Mouse (Mus musculus): ENCODE results near the gene Msrb3. TPM values are rescaled to one million over a fixed set of nuclear protein-coding genes. Genes with fewer than 3 reads are reported as not detected.

Gene Msrb3
- polyA plus RNA-seq, 1 experiment from 2014 or later = 13.6 TPM

- H3K4me2 ChIP-seq (ENCODE audit: low read depth, low read length) = no peak overlapping the region
- WGBS = 89% methylated on average over 11 of the region's 11 CpGs
- H3K27ac ChIP-seq (replicated peaks; ENCODE audit: low read depth, low read length) = no peak overlapping the region
- ATAC-seq (ENCODE audit: low read depth) = no peak
- H3K27me3 ChIP-seq (replicated peaks; ENCODE audit: control insufficient read depth, insufficient read depth, low read length) = no peaks in the 10 kb centered on the region
- no peak overlapping the region for H3K4me3 ChIP-seq (ENCODE audit: low read depth, low read length)
- no peaks in the 10 kb centered on the region for H3K36me3 ChIP-seq (ENCODE audit: control insufficient read depth, insufficient read depth, low read length)
- no peaks in the 10 kb centered on the region; the same call in 1 of the 2 replicates for H3K9me3 ChIP-seq (ENCODE audit: control insufficient read depth, low read length)
- no peaks in the 10 kb centered on the region for H3K4me1 ChIP-seq (ENCODE audit: control insufficient read depth, insufficient read depth, low read length)
- no peak for DNase-seq (ENCODE audit: low spot score)
- H3K9ac ChIP-seq (ENCODE audit: low read depth, low read length) = no peak overlapping the region
These were observed 10.1 kb upstream of the Msrb3 start for GRCm38 (mm10) chr10:120908776-120909574.

- 87% methylated on average over 10 of the region's 10 CpGs for WGBS
- H3K36me3 ChIP-seq (ENCODE audit: control insufficient read depth, insufficient read depth, low read length) = no peaks in the 10 kb centered on the region
- DNase-seq (ENCODE audit: low spot score) (no peak), ATAC-seq (ENCODE audit: low read depth) (no peak)
- no peaks in the 10 kb centered on the region for H3K27me3 ChIP-seq (replicated peaks; ENCODE audit: control insufficient read depth, insufficient read depth, low read length)
- H3K4me2 ChIP-seq (ENCODE audit: low read depth, low read length) = no peak overlapping the region
- no peaks in the 10 kb centered on the region for H3K4me1 ChIP-seq (ENCODE audit: control insufficient read depth, insufficient read depth, low read length)
- no peak overlapping the region for H3K4me3 ChIP-seq (ENCODE audit: low read depth, low read length)
- H3K9ac ChIP-seq (ENCODE audit: low read depth, low read length) = no peak overlapping the region
- no peak overlapping the region for H3K27ac ChIP-seq (replicated peaks; ENCODE audit: low read depth, low read length)
- H3K9me3 ChIP-seq (ENCODE audit: control insufficient read depth, low read length) = no peaks in the 10 kb centered on the region; the same call in 1 of the 2 replicates
These were observed 5.8 kb upstream of the Msrb3 start for GRCm38 (mm10) chr10:120904676-120905075.

DNA sequence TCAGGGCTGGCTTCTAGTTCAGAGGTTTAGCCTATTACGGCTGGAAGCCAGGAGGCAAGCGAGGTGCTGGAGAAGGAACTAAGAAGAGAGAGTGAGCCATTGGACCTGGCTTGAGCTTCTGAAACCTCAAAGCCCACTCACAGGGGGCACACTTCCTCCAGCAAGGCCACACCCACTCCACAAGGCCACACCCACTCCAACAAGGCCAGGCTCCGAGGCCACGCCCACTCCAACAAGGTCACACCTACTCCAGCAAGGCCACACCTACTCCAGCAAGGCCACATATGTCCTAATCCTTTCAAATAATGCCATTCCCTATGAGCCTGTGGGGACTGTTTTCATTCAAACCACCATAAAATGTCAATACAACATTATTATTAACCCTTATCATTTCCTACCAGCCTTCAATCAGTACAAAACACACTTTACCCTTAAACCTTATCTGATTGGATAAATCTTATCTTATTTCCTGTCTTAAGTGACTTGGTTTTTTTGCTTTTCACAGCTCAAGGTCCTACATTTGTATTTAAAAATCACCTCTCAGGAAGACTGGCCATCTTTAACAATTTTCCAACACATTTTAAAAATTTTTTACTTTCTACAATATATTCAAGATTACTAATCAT lies 5.1 kb upstream of the Msrb3 start:
- H3K27me3 ChIP-seq (replicated peaks; ENCODE audit: control insufficient read depth, insufficient read depth, low read length) = no peaks in the 10 kb centered on the region
- H3K27ac ChIP-seq (replicated peaks; ENCODE audit: low read depth, low read length) = no peak overlapping the region
- no peaks in the 10 kb centered on the region for H3K36me3 ChIP-seq (ENCODE audit: control insufficient read depth, insufficient read depth, low read length)
- WGBS = 89% methylated on average over 4 of the region's 4 CpGs
- ATAC-seq (ENCODE audit: low read depth) = no peak
- no peaks in the 10 kb centered on the region; the same call in 1 of the 2 replicates for H3K9me3 ChIP-seq (ENCODE audit: control insufficient read depth, low read length)
- no peak overlapping the region for H3K9ac ChIP-seq (ENCODE audit: low read depth, low read length)
- no peak for DNase-seq (ENCODE audit: low spot score)
- H3K4me2 ChIP-seq (ENCODE audit: low read depth, low read length) = no peak overlapping the region
- H3K4me1 ChIP-seq (ENCODE audit: control insufficient read depth, insufficient read depth, low read length) = no peaks in the 10 kb centered on the region; the same call in 1 of the 2 replicates
- no peak overlapping the region for H3K4me3 ChIP-seq (ENCODE audit: low read depth, low read length)

DNA sequence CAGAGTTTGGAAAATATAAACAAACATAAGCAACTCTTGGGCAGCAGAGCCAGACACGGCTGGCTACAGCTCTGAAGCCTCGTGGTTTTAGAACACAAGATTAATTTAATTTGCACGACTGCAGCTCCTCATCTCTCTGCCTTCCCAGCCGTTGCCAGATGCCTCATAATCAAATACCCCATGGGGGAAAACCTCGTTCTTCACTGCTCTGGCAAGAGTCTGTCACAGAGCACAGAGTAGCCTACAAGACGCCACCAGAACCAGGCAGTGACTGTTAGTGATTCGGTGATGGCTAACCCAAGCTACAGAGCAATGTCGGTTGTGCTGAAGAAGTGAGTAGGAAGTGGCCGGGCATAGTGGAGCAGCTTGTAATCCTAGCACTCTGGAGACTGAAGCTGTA lies 2.8 kb upstream of the Msrb3 start:
- no peaks in the 10 kb centered on the region; the same call in 1 of the 2 replicates for H3K9me3 ChIP-seq (ENCODE audit: control insufficient read depth, low read length)
- no peak overlapping the region for H3K27ac ChIP-seq (replicated peaks; ENCODE audit: low read depth, low read length)
- H3K27me3 ChIP-seq (replicated peaks; ENCODE audit: control insufficient read depth, insufficient read depth, low read length) = no peaks in the 10 kb centered on the region
- WGBS = 42% methylated on average over 9 of the region's 9 CpGs
- ATAC-seq (ENCODE audit: low read depth) = no peak
- DNase-seq (ENCODE audit: low spot score) = no peak
- no peak overlapping the region for H3K4me2 ChIP-seq (ENCODE audit: low read depth, low read length)
- no peak overlapping the region for H3K9ac ChIP-seq (ENCODE audit: low read depth, low read length)
- H3K4me1 ChIP-seq (ENCODE audit: control insufficient read depth, insufficient read depth, low read length) = no peaks in the 10 kb centered on the region; the same call in none of the 2 replicates
- no peaks in the 10 kb centered on the region for H3K36me3 ChIP-seq (ENCODE audit: control insufficient read depth, insufficient read depth, low read length)
- no peak overlapping the region for H3K4me3 ChIP-seq (ENCODE audit: low read depth, low read length)

DNA sequence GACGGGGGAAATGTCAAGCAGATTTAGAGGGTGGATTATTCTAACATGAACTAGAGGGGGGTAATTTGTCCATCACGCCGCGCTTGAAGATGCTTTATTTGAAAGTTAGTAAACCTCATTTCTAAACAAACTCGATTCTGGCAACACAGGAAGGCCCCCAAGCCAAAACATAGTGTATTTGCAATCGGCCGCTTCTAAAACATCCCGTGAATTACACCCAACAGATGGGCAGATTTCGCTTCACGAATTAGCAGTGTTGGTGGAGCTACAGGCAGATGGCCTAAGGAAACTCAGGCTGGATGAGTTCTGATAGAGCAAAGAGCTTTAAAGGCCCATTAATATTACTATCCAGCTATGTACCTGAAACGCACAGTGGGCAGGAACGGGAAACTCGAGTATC lies 1.2 kb upstream of the Msrb3 start:
- Histone ChIP-seq H3K4me2 (ENCODE audit: low read depth, low read length) (0 out of 2 replicates have a peak overlapping the region, but pooled peaks have one; percentile 13), H3K4me3 (ENCODE audit: low read depth, low read length) (no peak overlapping the region), H3K4me1 (ENCODE audit: control insufficient read depth, insufficient read depth, low read length) (peaks cover 10% of the 10 kb centered on the region), H3K27ac (replicated peaks; ENCODE audit: low read depth, low read length) (no peak overlapping the region), H3K27me3 (replicated peaks; ENCODE audit: control insufficient read depth, insufficient read depth, low read length) (no peaks in the 10 kb centered on the region), H3K36me3 (ENCODE audit: control insufficient read depth, insufficient read depth, low read length) (no peaks in the 10 kb centered on the region), H3K9me3 (ENCODE audit: control insufficient read depth, low read length) (no peaks in the 10 kb centered on the region), H3K9ac (ENCODE audit: low read depth, low read length) (no peak overlapping the region)
- no peak for ATAC-seq (ENCODE audit: low read depth)
- no peak for DNase-seq (ENCODE audit: low spot score)
- 48% methylated on average over 13 of the region's 13 CpGs for WGBS

DNA sequence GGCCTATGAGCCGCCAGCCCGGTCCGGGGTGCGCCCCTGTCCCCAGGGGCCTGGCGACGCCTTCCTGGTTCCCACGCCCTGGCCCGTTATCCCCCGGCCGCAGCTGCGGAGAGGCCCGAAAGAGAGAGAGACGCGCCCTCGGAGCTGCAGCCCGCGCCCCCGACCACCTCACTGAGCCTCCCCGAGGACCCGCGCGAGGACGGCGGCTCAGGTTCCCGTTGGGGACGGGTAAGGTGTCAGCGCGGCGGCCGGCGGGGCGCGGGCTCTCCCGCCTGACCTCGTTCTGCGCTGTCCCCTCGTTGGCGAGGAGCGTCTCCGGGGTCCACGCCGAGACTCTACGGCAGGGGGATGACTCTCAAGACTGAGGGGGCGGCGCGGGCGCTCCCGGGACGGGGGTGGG lies 544 bp downstream of the Msrb3 start:
- Histone ChIP-seq H3K9me3 (ENCODE audit: control insufficient read depth, low read length) (no peaks in the 10 kb centered on the region), H3K9ac (ENCODE audit: low read depth, low read length) (peak overlapping the region; percentile 82), H3K27me3 (replicated peaks; ENCODE audit: control insufficient read depth, insufficient read depth, low read length) (no peaks in the 10 kb centered on the region), H3K4me2 (ENCODE audit: low read depth, low read length) (peak overlapping the region; percentile 90), H3K4me3 (ENCODE audit: low read depth, low read length) (peak overlapping the region; percentile 77), H3K36me3 (ENCODE audit: control insufficient read depth, insufficient read depth, low read length) (no peaks in the 10 kb centered on the region), H3K4me1 (ENCODE audit: control insufficient read depth, insufficient read depth, low read length) (peaks cover 12% of the 10 kb centered on the region), H3K27ac (replicated peaks; ENCODE audit: low read depth, low read length) (peak overlapping the region; percentile 65)
- WGBS = under 1% methylated on average over 12 of the region's 49 CpGs
- peak; percentile 56; the same call in 1 of the 2 replicates for ATAC-seq (ENCODE audit: low read depth)
- no peak for DNase-seq (ENCODE audit: low spot score)

DNA sequence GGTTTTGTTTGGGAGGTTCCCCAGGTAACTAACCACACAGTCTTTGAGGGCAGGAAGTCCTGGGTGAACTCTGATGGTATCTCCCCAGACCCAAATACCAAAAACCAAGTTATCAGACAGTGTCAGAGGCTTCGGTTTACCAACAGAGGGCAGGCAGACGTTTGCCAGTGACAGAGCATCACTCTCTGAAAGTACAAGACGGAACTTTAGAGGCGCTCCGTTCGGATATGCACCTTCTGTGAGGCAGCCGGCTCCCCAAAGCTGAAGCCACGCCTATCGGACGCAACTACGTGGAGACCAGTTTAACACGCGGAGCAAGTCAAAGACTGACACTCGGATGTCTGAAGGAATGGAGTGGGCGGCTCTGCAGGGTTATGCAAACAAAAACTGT lies 3.0 kb downstream of the Msrb3 start:
- ATAC-seq (ENCODE audit: low read depth) (no peak), DNase-seq (ENCODE audit: low spot score) (peak; percentile 73)
- H3K36me3 ChIP-seq (ENCODE audit: control insufficient read depth, insufficient read depth, low read length) = no peaks in the 10 kb centered on the region
- no peak overlapping the region for H3K27ac ChIP-seq (replicated peaks; ENCODE audit: low read depth, low read length)
- H3K4me1 ChIP-seq (ENCODE audit: control insufficient read depth, insufficient read depth, low read length) = peaks cover 12% of the 10 kb centered on the region
- H3K9me3 ChIP-seq (ENCODE audit: control insufficient read depth, low read length) = no peaks in the 10 kb centered on the region
- no peak overlapping the region for H3K4me3 ChIP-seq (ENCODE audit: low read depth, low read length)
- no peaks in the 10 kb centered on the region for H3K27me3 ChIP-seq (replicated peaks; ENCODE audit: control insufficient read depth, insufficient read depth, low read length)
- no peak overlapping the region for H3K9ac ChIP-seq (ENCODE audit: low read depth, low read length)
- 29% methylated on average over 15 of the region's 15 CpGs for WGBS
- H3K4me2 ChIP-seq (ENCODE audit: low read depth, low read length) = peak overlapping the region; percentile 18; the same call in 1 of the 2 replicates

DNA sequence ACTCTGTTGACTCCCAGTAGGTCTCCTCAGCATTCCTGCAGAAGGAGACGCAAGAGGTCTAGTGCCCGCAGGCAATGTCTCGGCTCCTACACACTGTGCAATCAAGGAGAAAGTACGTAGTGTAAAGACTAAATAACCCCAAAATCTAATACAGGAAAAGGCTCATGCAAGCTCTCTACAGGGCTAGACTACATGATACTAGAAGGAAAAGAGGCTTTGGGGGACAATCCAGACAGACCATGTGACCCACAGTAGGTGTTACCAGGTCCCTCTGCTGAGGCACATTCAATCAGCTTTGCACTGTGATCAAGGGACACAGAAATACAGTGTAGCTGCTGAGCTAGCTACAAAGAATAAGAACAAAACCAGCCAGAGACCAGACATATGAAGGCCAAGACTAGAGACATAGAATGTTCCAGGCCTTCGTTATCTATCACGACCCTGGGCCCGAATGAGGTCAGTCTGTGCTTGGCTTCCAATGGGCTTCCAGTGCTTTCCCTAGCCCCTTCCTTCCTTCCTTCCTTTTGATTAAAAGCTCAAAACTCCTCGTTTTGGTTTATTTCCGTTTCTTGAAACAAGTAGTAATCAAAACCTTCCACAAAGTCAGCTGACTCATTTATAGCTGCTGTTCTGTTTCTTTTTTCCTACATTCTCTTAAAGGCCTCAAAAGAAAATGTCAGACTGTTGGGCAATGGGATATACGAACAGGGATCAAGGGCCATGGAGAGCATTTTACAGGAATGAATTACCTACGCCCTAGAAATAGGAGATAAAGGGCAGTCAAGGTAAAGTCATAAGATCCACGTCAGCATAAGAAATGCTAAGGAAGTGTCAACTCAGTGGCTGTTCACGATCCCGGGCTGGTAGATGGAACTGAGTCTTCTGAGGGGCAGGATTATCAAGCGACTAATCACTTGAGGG lies 3.7 kb downstream of the Msrb3 start:
- Histone ChIP-seq H3K4me2 (ENCODE audit: low read depth, low read length) (peak overlapping the region; percentile 18; the same call in 1 of the 2 replicates), H3K9me3 (ENCODE audit: control insufficient read depth, low read length) (no peaks in the 10 kb centered on the region), H3K9ac (ENCODE audit: low read depth, low read length) (no peak overlapping the region), H3K4me3 (ENCODE audit: low read depth, low read length) (no peak overlapping the region), H3K36me3 (ENCODE audit: control insufficient read depth, insufficient read depth, low read length) (no peaks in the 10 kb centered on the region), H3K27ac (replicated peaks; ENCODE audit: low read depth, low read length) (no peak overlapping the region; the same call in 1 of the 2 replicates), H3K4me1 (ENCODE audit: control insufficient read depth, insufficient read depth, low read length) (peaks cover 12% of the 10 kb centered on the region), H3K27me3 (replicated peaks; ENCODE audit: control insufficient read depth, insufficient read depth, low read length) (no peaks in the 10 kb centered on the region)
- DNase-seq (ENCODE audit: low spot score) (no peak), ATAC-seq (ENCODE audit: low read depth) (no peak)
- WGBS = 72% methylated on average over 15 of the region's 15 CpGs
